In the genomic region with DNA sequence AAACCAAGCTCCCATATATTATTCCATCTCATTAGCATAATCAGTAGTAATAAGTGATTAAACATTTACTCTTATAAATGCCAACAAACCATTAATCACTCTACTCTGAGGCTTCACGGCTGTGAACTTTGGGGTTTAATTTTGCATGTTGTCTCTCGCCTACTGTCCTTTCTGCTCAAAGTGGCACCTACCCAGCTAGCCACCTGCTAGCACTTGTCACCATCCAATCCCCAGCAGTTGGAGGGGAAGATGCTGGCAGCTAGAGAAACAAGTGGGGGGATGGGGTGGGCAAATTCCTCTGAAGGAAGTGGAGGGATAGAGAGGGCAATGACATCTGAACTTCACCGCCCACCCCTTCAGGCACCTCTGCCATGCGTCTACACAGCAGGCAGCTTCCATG, we compare ENCODE assay signal across 24 mouse cellular contexts.
"Had no signal": no experiment of that assay in that cellular context is flagged by ENCODE, and none has a peak within 500 bp of the region (broad histone marks: within the 10 kb centered on the region; RNA-seq: fewer than 3 reads in every experiment).

No protein-coding gene starts in this region.

- H3K4me2 ChIP-seq: kidney, embryonic 15.5 days; limb, embryonic 13.5 days; liver, embryonic 12.5 days; liver, embryonic 15.5 days; lung, embryonic 15.5 days; midbrain, embryonic 13.5 days; neural tube, embryonic 13.5 days; stomach, embryonic 15.5 days had no signal

- H3K27me3 ChIP-seq: kidney, embryonic 15.5 days; limb, embryonic 13.5 days; liver, embryonic 12.5 days; liver, embryonic 15.5 days; lung, embryonic 15.5 days; midbrain, embryonic 13.5 days; neural tube, embryonic 13.5 days; stomach, embryonic 15.5 days had no signal

- H3K36me3 ChIP-seq: kidney, embryonic 15.5 days; limb, embryonic 10.5 days; limb, embryonic 13.5 days; liver, embryonic 12.5 days; liver, embryonic 15.5 days; lung, embryonic 15.5 days; midbrain, embryonic 10.5 days; midbrain, embryonic 13.5 days; neural tube, embryonic 13.5 days; stomach, embryonic 15.5 days had no signal

- DNase-seq: layer of hippocampus, postnatal 36 days; liver; lung, adult 18-20 months; lung, postnatal 10 days; lung, postnatal 36 days; retina, postnatal 1 day; right cerebral cortex, postnatal 25 days; spleen, adult 18-20 months; thymus, adult 2 months; thymus, postnatal 14 days; thymus, postnatal 4 days had no signal

- H3K4me3 ChIP-seq: kidney, embryonic 15.5 days; left cerebral cortex, adult 2 months; limb, embryonic 10.5 days; limb, embryonic 13.5 days; liver, embryonic 12.5 days; liver, embryonic 15.5 days; lung, embryonic 15.5 days; megakaryocyte, embryonic 14.5 days; midbrain, embryonic 10.5 days; midbrain, embryonic 13.5 days; myocyte; neural tube, embryonic 13.5 days; stomach, embryonic 15.5 days had no signal

- H3K9ac ChIP-seq: kidney, embryonic 15.5 days; limb, embryonic 13.5 days; liver, embryonic 12.5 days; liver, embryonic 15.5 days; lung, embryonic 15.5 days; midbrain, embryonic 13.5 days; neural tube, embryonic 13.5 days; stomach, embryonic 15.5 days had no signal

- H3K27ac ChIP-seq: kidney, embryonic 15.5 days; left cerebral cortex, adult 2 months; limb, embryonic 13.5 days; liver, embryonic 12.5 days; liver, embryonic 15.5 days; lung, embryonic 15.5 days; midbrain, embryonic 10.5 days; midbrain, embryonic 13.5 days; neural tube, embryonic 13.5 days; stomach, embryonic 15.5 days had no signal

- H3K4me1 ChIP-seq: liver, embryonic 12.5 days; liver, embryonic 15.5 days; lung, embryonic 15.5 days; megakaryocyte, embryonic 14.5 days; stomach, embryonic 15.5 days had no signal

- ATAC-seq: liver, embryonic 12.5 days; midbrain, embryonic 13.5 days had no signal

- H3K9me3 ChIP-seq: kidney, embryonic 15.5 days; limb, embryonic 10.5 days; limb, embryonic 13.5 days; liver, embryonic 12.5 days; liver, embryonic 15.5 days; lung, embryonic 15.5 days; midbrain, embryonic 10.5 days; midbrain, embryonic 13.5 days; neural tube, embryonic 13.5 days; stomach, embryonic 15.5 days had no signal
